Mouse (Mus musculus) hindlimb bud, embryonic 11.5 days (tissue): ENCODE measurements around the gene Zswim3.

Source experiments
- DNase-seq: peaks from one replicate; pipeline ENCODE4 v3.0.0-alpha.2; 2012; ENCODE audit warnings: low read depth, low spot score; ENCODE audit errors: extremely low spot score

The Zswim3 gene

GRCm38 (mm10) chr2:164804533-164805331 lies at the start of gene Zswim3, which contains the start of gene Acot8:
Gene Zswim3, plus strand, starts transcription at chr2:164805098.
Gene Acot8, minus strand, starts transcription at chr2:164804882.
- peak; percentile 99 for DNase-seq

GRCm38 (mm10) chr2:164757841-164758240 lies 47.1 kb upstream of the Zswim3 start:
- DNase-seq, result no peak

- DNase-seq, result no peak
Observed at GRCm38 (mm10) chr2:164758692-164759091, 46.2 kb upstream of the Zswim3 start.

GRCm38 (mm10) chr2:164760059-164760833 lies 44.7 kb upstream of the Zswim3 start:
- DNase-seq, result no peak

GRCm38 (mm10) chr2:164761502-164761901 lies 43.4 kb upstream of the Zswim3 start:
- no peak for DNase-seq

GRCm38 (mm10) chr2:164761971-164762370 lies 42.9 kb upstream of the Zswim3 start:
- DNase-seq, result no peak

DNA sequence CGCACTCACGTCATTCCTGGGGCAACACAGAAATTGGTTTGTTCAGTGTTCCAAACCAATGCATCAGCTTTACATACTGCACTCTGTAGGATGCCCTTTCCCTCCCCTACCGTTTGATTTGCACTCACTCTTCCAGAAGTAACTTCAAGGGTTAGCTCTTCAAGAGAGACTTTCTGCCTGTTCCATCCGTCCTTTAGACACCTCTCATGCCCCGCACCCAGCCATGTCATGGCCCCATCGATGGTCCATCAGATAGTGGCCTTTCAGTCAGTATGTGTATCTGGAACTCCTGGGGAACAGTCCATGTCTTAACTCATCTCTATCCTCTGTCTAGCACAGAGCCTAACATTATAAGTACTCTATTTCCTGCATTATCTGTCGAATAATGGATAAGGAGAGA lies 42.3 kb upstream of the Zswim3 start:
- no peak for DNase-seq

GRCm38 (mm10) chr2:164765841-164766240 lies 39.1 kb upstream of the Zswim3 start:
- DNase-seq, result no peak

- no peak for DNase-seq
Observed at GRCm38 (mm10) chr2:164767812-164768540, 36.9 kb upstream of the Zswim3 start.

DNA sequence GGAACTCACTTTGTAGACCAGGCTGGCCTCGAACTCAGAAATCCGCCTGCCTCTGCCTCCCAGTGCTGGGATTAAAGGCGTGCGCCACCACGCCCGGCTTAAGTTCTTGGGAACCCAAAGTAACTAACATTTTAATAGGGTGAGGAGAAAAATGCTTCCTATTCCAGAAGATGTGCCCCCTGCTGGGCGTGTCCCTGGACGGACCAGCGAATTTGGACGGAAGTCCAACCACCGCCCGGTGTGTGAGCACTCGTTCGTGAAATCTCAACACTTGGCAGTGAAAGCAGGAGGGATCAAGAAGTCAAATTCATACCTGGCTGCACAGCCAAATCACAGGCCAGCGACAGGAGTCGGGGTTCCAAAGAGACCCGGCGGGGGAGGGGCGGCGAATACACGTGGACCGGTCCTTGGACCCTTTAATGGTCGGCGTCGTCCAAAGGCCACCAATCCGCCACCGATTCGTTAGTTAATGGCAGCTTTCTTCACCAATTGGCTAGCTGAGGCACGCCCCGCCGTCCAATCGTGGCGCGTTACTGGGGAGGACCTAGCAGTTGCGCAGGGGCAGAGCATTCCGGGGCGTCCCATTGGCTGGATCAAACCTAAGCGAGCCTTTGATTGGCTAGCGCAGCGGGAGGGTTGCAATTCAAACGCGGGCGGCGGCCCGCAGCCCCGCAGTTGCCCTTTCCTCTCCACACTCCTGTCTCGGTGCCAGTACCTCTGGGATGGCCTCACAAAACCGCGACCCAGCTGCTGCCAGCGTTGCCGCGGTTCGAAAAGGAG lies 35.5 kb upstream of the Zswim3 start, which contains the start of gene Ube2c:
TSS of gene Ube2c (plus strand) at position 641 of the 780 bp plus-strand sequence.
- peak; percentile 93 for DNase-seq

DNA sequence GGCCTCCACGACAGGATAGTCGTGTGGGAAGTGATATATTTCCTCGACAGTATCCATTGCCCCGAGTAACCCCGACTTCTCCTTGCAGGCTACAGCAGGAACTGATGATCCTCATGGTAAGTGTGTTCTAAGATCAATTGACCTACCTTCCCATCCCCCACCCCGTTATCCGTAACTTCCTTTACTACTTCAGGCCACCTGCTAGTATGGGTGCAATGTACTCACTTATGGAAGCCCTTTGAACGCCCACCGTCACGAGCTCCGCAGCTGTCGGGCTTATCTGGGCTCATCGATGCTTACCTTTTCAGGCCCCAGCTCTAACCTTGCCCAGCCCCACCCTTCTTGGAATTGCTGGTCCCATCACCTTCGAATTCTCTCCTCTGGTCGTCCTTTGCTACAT lies 34.6 kb upstream of the Zswim3 start:
- DNase-seq, result no peak

GRCm38 (mm10) chr2:164771123-164771522 lies 33.8 kb upstream of the Zswim3 start:
- no peak for DNase-seq

DNA sequence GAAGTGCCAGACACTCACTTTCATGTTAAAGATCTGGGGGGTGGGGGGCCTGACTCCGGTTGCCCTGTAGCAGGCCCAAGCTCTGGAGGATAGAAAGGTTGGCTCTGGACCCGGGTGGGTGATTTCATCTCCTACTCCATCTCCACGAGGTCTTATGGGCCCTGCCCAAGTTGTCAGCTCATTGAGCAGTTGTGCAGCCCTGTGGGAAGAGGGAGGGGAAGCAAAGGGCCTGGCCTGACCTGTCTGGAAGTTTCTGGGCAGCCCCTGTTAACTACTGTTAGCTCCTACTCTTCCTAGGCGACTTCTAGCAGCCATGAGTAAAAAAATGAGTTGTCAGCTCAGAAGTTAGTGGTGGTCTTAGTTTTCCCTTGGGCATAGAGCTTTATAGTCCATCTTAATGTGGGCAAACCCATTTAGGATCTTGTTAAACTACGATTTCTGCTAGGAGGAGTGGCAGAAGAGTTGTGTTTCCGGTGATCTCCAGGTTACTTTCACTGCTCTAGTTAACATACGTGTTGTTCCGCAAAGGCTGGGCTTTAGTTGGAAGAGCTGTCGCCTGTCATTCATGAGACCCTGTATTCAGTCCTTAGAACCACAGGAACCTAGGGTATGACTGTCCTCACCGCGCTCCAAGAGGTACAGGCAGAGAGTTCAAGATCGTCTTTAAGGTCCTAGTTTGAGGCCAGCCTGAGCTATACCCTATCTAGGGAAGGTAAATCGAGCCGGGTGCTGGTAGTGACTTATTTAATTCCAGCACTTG lies 31.5 kb upstream of the Zswim3 start:
- no peak for DNase-seq

- no peak for DNase-seq
Observed at GRCm38 (mm10) chr2:164773989-164774364, 30.9 kb upstream of the Zswim3 start.

DNA sequence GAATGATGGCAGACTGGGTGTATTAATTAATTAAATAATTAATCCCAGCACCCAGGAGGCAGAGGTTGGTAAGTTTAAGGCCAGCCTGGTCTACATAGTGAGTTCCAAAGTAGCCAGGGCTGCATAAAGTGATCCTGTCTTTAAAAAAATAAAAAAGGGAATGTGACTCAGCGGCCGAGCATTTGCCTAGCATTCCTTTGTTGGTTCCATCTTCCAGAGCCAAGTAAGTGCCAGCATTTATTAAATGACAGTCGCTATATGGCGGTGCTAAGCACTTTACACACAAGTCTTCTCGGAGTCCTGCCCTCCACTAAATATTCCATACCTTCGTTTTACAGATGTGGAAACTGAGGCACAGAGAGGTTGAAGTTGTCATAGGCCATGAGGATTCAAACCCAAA lies 28.8 kb upstream of the Zswim3 start:
- no peak for DNase-seq

- DNase-seq, result no peak
Observed at GRCm38 (mm10) chr2:164776801-164777200, 28.1 kb upstream of the Zswim3 start.

DNA sequence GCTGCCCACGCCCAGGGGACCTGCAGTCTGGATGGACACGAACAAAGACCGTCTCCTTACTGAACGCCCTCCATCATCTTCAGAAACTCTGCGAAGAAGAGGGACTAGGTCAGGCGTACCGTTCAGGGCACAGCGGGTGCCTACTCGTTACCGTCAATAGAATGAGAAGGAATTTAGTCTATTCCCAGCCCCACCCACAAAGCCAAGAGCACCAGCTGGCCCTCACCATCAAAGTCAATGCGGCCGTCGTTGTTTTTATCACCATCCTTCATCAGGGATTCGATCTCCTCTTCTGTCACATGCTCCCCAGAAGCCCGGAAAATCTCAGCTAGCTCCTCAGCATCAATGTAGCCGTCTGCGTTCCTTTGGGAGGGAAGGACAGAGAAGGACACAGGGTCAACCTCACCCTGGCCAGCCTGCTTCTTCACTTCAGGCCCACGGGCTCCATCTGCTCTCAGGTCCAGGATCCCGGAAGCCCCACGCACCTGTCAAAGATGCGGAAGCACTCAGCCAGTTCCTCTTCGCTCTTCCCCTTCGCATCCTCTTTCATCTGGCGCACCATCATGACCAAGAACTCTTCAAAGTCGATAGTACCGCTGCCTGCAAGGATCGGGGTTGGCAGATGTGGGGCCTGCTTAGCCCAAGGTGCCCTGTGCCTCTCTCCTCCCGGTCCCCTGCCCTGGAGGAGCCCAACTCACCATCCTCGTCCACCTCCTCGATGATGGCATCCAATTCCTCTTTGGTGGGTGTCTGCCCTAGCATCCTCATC lies 27.5 kb upstream of the Zswim3 start:
- DNase-seq, result no peak

DNA sequence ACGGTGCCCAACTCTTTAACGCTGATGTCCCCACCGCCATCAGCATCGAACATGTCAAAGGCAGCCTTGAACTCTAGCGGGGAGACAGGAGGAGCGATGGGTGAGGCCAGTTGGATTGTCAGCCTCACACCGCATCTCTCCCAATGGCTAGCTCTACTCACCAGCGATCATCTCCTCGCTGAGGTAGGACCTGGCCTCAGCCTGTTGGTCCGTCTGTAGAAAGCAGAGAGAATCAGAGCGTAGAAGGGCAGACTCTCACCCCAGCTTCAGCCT lies 26.9 kb upstream of the Zswim3 start:
- DNase-seq, result no peak

DNA sequence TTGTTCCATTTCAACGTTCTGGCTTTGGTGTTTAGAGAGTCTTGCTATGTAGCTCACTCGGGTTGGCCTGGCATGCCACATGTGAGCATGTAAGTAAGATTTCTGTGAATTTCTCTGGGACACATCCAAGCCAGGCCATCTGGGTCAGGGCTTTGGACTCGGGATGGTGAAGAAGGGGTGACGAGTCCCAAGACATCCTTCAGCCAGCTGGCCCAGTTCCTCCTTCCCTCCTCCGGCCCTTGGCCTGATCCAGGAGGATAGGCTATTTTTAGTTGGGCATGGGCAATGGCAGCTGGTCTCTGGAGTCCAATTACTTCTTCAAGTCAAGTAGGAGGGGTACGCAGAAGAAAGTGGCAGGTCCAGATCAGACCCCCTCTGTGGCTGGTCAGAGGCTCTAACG lies 26.1 kb upstream of the Zswim3 start:
- DNase-seq, result no peak
